8 mouse cellular contexts compared by ENCODE assay signal in genomic region chr9:72530237-72530636, GRCm38 (mm10). TPM values are rescaled to one million over a fixed set of nuclear protein-coding genes. Genes with fewer than 3 reads are reported as not detected.
DNase-seq lines count a peak whose midpoint lies in the region; ATAC-seq and TF ChIP-seq lines count a peak whose summit lies in the region.

No protein-coding gene starts in this region.

- TF ChIP-seq CTCF in hindbrain, postnatal 0 days (IDR thresholded peaks at IDR 0.05; ENCODE audit: low read depth), result peak; percentile 100

- H3K4me3 ChIP-seq in hindbrain, postnatal 0 days (ENCODE audit: low read length), result no peak overlapping the region

- H3K4me2 ChIP-seq in hindbrain, postnatal 0 days (ENCODE audit: low read depth, low read length), result peak overlapping the region; percentile 60

- H3K27ac ChIP-seq in hindbrain, postnatal 0 days, result peak overlapping the region; percentile 100

- H3K9ac ChIP-seq in hindbrain, postnatal 0 days (replicated peaks; ENCODE audit: low read length), result no peak overlapping the region

- no peak for ATAC-seq in hindbrain, postnatal 0 days
- ATAC-seq in megakaryocyte, adult 5-6 weeks (ENCODE audit: poor library complexity, severe bottlenecking), result peak; percentile 70

- WGBS in hindbrain, postnatal 0 days, result 1% methylated on average over 12 of the region's 12 CpGs

- H3K9me3 ChIP-seq in hindbrain, postnatal 0 days (ENCODE audit: low read length), result no peaks in the 10 kb centered on the region

- no peaks in the 10 kb centered on the region for H3K4me1 ChIP-seq in hindbrain, postnatal 0 days (ENCODE audit: insufficient read depth, low read length)

- H3K36me3 ChIP-seq in hindbrain, postnatal 0 days (ENCODE audit: insufficient read depth, low read length), result no peaks in the 10 kb centered on the region

- no peaks in the 10 kb centered on the region for H3K27me3 ChIP-seq in hindbrain, postnatal 0 days (ENCODE audit: insufficient read depth, low read length)

- peak; percentile 74 for DNase-seq in WW6 (ENCODE audit: low read depth, low spot score)
- DNase-seq in cerebellum, postnatal 10 days, result peak; percentile 93 to 94
- DNase-seq in frontal cortex, postnatal 25 days (ENCODE audit: low spot score in 2 of 2), result peak; percentile 67 to 78
- DNase-seq in hindbrain, postnatal 0 days (ENCODE audit: low spot score), result peak; percentile 96
- peak; percentile 67 to 69 for DNase-seq in left cerebral cortex, adult 8-10 months (ENCODE audit: low spot score in 2 of 2)
- DNase-seq in right cerebral cortex, postnatal 10 days (ENCODE audit: low spot score in 2 of 2), result peak; percentile 88 to 90
- DNase-seq in urinary bladder, postnatal 14 days (ENCODE audit: low spot score), result peak; percentile 87

RNA-seq across cellular contexts. Expression of gene Rfx7, which starts 1.8 kb away (rescaled TPM):
- 33.4 and 35.2 TPM in 2 replicates for total RNA-seq in hindbrain, postnatal 0 days (2014; rRNA removed)
- polyA plus RNA-seq in hindbrain, postnatal 0 days (2015; fragmentation: Nextera tagmentation; extraction: Ambion mirVana), result 11.9 and 12.5 TPM in 2 replicates
- total RNA-seq in left cerebral cortex, adult 8-10 months (2022), result 10 to 100 TPM; 28.4 to 33.9 (median 29.6) TPM
- 52.7 and 55.2 TPM in 2 replicates for total RNA-seq in megakaryocyte, adult 5-6 weeks (2015)
- 10.8 and 13.1 TPM in 2 replicates for total RNA-seq in megakaryocyte, adult 5-6 weeks (2017)

RNA-seq across cellular contexts. Expression of gene Tex9, which starts 38.2 kb away (rescaled TPM):
- total RNA-seq in hindbrain, postnatal 0 days (2014; rRNA removed), result 13.7 and 16.8 TPM in 2 replicates
- 41.9 and 44.8 TPM in 2 replicates for polyA plus RNA-seq in hindbrain, postnatal 0 days (2015; fragmentation: Nextera tagmentation; extraction: Ambion mirVana)
- total RNA-seq in left cerebral cortex, adult 8-10 months (2022), result 10 to 100 TPM; 12.2 to 13.3 (median 12.5) TPM
- 1.5 and 4.0 TPM in 2 replicates for total RNA-seq in megakaryocyte, adult 5-6 weeks (2015)
- total RNA-seq in megakaryocyte, adult 5-6 weeks (2017), result 5.4 and 5.9 TPM in 2 replicates
